Mouse (Mus musculus) layer of hippocampus, postnatal 25 days (tissue): ENCODE measurements around the gene Aip. TPM values are rescaled to one million over a fixed set of nuclear protein-coding genes. Genes with fewer than 3 reads are reported as not detected.

Experiments used
- DNase-seq, 2 experiments: peaks; one replicate each; pipeline ENCODE4 v3.0.0; 2022; ENCODE audit warnings: mixed read lengths in 2 of 2, low spot score in 1 of 2; ENCODE audit errors: extremely low spot score in 1 of 2
- total RNA-seq, 2 experiments: library from RNA; stranded (reverse); gene quantifications; 2 replicates each; pipeline ENCODE4 v1.2.3; 2021

Aip gene
- total RNA-seq, 2 experiments from 2014 or later: 102 to 127 TPM

DNA sequence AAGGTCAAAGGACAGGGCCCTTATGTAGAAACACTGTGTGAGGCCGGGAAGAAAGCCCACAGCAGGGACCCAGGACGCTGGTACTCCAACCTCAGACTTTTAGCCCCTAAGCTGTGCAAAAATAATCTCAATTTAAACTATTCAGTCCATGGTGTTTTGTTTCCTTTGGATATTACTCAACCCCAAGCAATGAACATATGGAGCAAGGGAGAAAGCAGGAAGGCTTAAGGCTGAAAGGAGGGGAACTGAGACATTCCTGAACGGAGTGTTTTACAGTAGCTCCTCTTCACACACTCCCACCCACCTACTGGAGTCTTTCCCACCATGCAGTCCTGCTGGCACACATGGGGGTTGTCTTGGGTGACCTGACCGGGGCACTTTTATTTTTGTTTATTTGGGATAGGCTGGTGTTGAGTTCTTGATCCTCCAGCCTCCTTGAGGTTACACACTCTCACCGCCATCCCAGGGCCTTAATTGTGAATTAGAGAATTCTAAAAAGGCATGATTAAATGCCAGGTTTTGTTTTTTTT lies 30.8 kb downstream of the Aip start:
- no peak for DNase-seq

DNA sequence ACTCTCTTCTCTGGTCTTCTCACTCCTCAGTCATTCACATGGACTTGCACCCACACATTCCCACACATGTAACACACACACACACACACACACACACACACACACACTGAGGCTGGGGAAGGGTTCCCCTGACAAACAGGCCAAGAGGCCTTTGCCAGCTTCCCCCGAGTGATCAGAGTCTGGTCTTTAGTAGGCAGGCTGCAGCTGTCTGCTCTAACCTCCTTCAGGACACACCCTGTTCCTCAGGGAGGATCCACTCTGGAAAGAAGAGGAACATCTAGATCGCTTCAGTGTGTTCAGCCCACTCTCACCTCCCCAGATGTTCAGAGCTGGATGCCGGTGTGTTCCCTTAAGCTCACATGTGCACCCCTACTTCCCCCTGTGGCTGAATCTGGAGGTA lies 31.3 kb downstream of the Aip start:
- DNase-seq: no peak

DNA sequence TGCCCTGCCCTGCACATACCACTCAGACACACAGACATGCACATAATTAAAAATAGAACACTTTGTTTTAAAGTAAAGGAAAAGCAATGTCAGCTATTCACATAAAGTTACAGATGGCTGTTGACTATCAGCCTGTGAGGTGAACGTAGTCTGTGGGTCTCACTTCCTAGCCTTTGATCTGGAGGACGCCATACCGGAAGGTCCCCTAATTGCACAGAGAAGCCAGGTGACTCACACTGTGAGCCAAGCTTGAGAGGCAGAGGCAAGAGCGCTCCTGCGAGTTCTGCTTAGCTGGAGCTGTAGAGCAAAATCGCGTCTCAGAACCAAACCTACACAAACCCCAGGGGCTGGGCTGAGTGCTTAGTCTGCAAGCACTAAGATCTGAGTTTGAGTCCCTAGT lies 31.9 kb downstream of the Aip start:
- no peak for DNase-seq

DNA sequence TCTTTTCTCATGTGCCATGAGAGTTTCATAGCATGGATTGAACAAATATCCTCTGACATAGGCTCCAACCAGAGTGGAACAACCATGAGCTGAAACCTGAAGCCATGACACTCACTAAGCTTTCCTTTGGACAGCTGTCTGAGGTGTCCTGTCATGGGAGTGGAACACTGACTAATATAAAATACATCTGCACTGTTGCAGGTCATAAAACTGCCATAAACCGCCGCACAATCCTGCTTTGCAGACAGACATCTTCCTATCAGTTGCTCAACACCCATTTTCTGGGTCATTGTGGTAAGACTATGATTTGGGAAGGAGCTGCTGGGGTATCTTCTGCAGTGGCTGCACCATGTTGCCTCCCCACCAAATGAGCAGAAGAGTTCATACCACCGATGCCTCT lies 32.9 kb downstream of the Aip start:
- no peak for DNase-seq

DNA sequence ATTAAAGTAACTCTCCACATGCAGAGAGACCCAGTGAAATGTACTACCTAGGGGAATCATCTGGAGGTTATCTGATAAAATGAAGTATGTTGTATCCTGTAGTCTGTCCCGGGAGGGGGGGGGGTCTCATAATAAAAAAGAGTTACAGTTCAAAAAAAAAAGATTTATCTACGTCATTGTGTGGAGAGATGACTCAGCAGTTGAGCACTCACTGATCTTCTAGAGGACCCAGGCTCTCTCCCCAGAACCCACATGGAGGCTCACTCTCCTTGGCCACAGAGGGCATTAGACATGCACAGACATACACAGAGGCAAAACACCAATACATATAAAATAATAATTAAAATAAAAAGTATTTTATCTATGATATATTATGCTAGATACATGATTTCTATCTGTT lies 34.3 kb downstream of the Aip start:
- DNase-seq: no peak

DNA sequence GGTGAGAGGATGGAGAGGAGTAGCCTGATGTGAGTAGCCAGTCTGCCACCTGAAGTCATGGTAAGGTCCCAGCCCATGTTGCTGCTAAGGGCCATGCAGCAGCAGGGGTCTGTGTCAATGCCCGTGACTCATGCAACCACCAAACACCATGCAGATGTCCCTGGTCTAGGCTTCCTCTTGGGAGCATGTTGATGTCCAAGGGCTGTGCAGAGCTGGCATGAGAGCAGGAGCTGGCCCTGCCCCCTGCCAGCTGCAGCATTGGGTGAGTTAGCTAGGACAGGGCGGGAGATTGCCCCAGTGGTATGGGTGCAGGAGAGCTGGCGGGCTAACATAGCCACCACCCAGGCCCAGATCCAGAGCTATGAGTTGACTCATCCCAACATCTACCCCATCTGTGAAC lies 35.2 kb downstream of the Aip start:
- DNase-seq: no peak

DNA sequence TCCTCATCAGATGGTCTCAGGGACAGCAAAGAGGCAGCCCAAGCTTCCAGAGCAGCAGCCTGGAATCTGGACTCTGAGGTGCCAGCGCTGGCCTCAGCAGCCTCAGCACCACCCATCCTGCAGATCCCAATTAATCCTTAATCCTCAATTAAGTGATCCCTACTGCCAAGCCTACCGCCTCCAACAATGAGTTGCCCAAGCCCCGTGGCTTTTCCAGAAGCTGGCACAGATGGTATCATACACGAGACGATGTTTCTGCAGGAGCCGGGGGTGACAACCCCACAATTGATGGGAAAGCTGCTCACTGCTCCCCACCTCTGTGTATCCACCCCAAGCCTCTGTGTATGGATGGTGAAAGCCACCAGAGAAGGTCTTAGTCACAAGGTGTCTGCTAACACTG lies 36.5 kb downstream of the Aip start:
- DNase-seq: no peak

DNA sequence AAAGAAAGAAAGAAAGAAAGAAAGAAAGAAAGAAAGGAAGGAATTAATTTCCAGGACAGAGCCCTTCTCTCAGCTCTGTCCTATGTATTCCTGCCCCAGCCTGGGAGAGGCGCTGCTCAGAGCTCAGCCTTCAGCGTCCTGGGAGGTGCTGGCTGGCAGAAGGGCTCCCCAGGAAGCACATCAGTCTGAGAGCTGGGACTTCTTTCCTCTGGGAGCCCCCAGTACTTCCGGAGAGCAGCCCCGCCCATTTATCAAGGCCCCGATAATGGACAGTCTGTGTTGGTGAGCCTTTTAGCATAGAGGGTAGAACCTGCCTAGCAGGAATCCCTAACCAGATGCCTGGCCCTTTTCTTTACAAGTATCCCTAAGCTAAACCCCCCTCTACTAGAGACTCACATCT lies 37.5 kb downstream of the Aip start:
- no peak for DNase-seq

DNA sequence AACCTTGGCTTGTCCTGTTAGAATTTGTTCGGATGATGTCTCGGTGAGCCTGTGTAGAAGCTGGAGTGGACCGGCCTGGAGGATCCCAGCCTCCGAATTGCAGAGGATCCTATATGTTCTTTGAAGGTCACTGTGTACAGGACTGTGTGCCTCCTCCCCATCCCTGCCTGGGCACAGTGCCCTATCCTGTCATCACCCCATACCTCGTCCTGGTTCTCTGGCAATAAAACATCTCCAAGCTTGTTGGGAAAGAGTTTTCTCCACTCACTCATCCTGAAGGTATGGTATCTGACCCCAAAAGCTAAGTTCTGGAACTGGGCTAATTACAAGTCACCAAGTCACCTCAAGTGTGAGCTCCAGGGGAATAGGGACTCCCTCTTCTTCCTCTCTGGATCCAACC lies 38.6 kb downstream of the Aip start:
- DNase-seq: no peak

DNA sequence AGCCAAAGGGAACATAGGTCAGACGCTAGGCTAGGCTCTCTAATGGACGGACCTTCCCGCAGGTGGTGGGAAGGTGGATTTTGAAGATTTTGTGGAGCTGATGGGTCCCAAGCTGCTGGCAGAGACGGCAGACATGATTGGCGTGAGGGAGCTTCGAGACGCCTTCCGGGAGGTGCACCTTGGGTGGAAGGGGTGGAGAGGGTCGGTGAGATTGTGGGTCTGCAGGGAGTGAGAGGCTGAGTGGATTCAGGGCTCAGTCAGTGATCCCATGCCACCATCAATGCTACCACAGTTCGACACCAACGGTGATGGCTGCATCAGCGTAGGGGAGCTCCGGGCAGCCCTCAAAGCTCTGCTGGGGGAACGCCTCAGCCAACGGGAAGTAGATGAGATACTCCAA lies 39.5 kb downstream of the Aip start:
- no peak for DNase-seq

DNA sequence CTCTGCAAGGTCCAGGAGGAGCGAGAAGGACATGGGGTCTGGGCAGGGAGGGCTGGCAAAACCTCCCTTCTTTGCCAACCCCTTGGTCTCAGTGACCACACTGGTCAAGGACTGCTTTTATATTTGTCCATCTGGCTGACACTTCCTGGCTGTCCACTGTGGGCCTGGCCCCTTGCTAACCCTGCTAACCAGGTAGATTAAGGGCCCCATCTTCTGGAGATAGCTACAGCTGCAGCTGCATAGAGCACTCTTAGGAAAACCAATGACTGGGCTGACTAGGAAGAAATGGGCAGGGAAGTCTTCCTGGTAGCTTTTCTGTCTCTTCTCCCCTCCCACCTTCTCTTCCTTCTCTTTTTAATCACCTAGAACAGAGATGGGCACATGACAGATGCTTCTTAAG lies 40.7 kb downstream of the Aip start:
- DNase-seq: no peak

DNA sequence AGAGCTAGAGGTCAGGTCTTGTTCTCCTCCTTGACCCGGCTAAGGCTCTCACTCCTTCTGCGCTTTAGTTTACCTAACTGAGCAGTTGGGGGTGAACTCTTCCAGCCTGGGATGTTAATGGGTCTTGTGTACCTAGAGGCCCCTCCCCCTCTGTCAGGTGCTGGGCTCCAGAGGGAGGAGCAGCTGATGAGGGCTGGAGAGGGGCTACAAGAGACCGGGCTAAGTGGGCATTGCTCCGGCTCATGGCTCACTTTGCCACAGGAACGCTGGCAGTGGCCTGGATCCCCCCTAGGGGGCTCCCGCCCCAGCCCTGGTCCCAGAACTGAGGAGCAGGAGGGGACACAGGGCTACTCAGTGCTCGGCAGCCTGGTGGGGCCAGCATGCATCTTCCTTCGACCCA lies 41.8 kb downstream of the Aip start:
- DNase-seq: no peak

DNA sequence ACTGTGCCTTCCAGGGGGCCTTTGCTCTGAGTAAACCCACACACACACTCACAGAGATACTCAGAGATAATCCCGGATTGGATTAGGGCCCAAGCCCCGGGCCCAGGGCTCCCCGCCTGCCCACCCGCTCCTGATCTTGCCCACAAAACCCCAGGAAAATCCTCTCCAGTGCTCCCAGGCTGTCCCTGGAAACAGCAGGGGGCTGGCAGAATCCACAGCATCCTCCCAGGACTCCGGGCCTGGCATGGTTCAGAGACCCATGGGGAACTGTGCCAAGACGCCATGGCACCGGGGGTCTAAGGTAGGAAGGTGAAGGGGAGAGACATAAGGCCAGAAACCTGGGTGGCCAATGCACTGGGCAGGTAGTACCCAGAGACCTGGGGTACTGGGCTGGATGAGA lies 42.3 kb downstream of the Aip start:
- no peak for DNase-seq

DNA sequence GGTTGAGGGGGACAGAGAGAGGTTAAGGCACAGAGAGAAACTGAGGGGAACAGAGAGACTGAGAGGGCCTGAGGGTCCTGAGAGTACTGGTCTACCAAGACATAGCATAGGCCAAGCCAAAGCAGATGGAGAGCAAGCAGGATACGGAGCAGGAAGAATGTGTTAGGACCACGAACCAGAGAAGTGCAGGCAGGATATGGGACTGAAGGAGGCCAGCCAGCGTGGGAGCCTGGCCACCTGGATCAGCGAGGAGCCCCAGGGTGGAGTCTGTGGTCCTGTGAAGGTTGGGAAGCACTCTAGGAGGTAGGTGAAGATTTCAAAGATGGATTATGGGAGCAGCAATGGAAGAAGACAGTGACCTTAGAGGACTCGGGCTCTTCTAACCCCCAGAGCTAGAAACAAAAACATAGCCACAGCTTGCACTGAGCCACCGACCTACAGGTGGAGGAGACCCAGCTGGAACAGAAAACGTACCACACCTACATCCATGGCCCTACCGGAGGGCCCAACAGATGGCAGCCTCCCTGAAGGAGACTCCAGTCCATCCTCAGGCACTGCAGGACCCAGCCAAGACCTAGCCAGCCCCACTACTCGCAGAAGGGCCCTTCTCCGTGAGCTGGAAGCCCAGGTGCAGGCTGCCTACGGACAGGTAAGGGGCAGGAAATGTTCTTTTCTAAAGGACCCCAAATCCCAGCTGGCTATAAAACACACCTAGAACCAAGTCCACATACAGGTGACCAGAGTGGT lies 43.3 kb downstream of the Aip start:
- no peak for DNase-seq

DNA sequence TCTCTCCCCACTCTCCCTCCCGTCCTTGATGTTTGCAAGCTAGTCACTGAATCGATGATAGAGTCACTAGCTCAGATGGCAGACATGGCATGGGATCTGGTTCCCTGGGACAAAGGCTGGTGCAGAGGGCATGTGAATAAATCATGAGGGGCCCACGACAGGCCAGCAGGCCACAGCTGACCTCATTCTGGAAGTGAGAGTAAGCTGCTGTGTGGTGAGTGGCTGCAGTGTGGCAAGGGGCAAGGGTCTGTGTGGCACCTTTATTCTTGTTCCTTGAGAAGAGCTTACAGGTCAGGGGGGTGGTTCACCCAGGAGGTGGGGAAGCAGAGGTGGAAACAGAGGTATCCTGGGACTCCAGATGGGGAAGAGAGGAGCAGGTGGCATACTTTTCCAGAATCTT lies 44.3 kb downstream of the Aip start, which contains the start of gene Cabp2:
Gene Cabp2, plus strand, starts transcription at position 185 of the 400 bp plus-strand sequence.
- no peak for DNase-seq

DNA sequence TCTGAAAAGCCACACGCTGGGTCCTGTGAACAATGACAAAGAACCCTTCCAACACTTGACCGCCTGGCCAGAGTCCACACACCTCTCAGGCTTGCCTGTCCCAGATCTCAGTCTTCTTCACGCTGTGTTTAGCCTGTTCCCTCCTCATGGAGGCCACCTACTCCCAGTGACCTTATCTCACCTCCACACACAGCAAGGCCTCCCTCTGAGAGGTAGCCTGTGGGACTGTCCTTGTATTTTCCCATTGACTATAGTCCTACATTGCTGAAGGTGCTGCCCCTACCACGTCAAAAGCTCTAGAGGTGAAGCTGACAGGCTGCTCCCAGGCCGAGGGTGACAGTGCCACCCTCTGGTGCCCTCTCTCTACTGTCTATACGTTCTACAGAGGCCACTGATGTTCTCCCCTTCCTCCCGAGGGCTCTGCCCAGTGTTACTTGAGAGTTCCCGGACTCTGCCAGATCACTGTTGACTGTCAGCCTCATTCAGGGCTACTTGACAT lies 45.1 kb downstream of the Aip start:
- DNase-seq: no peak

DNA sequence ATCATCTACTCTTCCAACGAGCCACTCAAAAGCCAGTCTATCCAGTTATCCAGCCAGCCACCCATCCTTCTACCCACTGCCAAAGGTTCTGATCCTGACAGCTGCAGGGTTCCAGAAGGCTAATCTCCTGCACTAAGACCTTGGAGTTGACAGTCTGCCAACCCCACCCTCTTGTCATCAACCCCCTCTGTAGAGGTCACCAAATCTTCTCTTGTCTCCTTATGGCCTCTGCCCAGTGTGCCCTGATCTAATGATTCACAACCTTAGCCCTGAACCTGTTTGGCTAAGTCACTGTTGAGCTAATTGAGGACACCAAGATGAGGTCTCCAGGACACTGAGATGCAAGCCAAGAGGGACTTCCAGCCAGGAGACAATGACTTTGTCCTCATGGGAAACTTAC lies 46.1 kb downstream of the Aip start:
- DNase-seq: no peak

DNA sequence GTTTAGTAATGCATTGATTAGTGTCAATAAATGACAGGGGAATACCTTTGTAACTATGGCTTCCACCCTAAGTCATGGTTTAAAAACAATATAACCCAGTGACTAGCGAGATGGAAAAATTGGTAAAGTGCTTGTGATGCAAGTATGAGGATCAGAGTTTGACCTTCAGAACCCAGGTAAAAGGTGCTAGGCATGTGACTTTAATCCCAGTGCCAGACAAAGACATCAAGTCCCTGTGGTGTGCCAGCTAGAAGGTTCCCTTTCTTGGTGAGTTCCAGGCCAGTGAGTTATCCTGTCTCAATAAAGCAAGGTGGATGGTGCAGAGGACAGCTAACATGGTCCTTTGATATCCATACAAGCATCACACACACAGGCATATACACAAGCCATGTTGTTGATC lies 50.1 kb downstream of the Aip start:
- DNase-seq: no peak

DNA sequence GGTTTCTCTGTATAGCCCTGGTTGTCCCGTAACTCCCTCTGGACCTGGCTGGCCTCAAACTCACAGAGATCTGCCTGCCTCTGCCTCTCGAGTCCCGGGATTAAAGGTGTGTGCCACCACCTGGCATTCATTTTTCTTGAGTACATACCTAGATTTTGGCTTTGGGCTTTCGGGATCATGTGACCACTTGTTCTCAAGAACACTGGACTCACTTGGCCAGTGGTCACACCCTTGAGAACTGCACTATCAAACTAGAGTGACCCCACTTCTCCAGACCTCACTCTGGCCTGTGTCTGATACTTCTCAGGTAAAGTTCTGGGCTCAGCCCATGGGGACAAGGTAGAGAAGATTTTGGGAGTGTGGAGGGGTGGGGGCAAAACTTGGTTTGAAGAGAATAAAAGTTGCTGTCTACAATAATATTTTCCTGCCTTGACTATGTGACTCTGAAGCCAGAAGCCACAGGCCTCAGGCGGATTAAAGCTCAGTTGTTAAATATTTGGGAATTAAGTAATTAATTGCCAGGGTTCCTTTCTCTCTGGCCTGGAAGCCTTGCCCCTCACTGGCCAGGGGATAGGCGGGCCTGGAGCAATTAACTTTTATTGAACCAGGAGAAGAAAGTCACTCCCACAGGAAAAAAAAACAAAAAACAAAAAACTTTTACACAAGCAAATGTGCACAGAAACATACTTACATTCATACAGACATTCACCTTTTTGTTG lies 52.8 kb downstream of the Aip start:
- DNase-seq: no peak

DNA sequence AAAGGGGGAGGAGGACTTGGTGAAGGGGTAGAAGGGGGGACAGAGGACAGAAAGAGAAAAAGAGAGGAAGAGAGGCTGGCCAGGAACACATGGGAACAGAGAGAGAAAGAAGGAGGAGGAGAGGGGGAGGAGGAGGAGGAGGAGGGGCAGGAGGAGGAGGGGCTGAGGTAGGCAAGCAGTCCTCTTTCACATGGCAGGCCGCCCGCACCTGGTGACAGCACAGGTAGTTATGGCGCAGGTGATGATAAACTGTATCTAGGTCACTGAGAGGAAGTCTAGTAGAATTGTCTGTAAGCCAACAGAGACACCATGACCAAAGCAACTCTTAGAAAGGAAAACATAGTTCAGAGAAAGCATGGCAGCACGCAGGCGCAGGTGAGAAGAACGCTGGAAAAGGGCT lies 54.3 kb downstream of the Aip start:
- DNase-seq: no peak

DNA sequence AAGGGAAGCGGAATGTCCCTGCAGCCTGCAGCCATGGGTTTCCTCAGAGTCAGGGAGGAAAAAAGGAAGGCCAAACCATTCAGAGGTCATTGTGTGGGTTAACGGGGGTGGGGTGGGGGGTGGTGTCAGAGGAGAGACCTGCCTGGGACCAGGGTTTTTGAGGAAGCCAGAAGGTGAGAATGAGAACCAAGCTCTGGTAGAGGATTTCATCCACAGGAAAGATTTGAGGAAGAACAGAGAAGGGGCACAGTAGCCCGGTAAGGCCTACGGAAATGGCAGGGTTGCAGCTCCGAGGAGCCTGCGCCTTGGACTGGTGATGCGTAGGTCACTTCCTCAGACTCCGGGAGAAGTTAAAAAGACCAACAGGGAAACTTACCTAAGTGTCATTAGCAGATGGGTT lies 54.9 kb downstream of the Aip start:
- DNase-seq: no peak

DNA sequence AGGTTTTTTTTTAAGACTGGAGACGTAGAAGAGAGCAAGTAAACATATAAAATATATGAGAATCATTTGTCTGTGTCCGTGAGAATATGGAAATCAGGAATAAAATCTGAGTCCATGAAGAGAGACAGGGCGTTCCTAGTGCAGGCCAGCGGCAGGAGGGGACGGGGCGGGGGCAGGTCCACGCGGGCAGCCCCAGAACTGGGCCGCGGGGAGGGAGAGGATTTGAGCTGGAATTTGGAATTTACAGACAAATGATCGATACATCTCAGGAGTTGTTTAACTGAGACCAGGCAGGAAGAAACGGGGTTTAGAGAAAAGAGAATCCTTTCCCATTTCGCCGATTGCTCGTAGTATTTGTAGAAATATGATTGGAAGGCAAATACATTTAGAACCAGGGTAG lies 55.3 kb downstream of the Aip start:
- no peak for DNase-seq
